Comparison of ENCODE assay signal across 9 mouse cellular contexts in genomic region chr13:63294359-63295193, GRCm38 (mm10).
DNase-seq lines count a peak whose midpoint lies in the region; ATAC-seq and TF ChIP-seq lines count a peak whose summit lies in the region.
"Had no signal": no experiment of that assay in that cellular context is flagged by ENCODE, and none has a peak within 500 bp of the region (broad histone marks: within the 10 kb centered on the region; RNA-seq: fewer than 3 reads in every experiment).

No protein-coding gene starts in this region.

- H3K9ac ChIP-seq in hindbrain, embryonic 14.5 days: no peak overlapping the region
- no peak overlapping the region for H3K9ac ChIP-seq in liver, adult 2 months (ENCODE audit: low read depth, low read length)
- H3K9ac ChIP-seq in neural tube, embryonic 12.5 days: no peak overlapping the region

- no peaks in the 10 kb centered on the region for H3K27me3 ChIP-seq in embryonic facial prominence, embryonic 10.5 days (replicated peaks; ENCODE audit: low read depth, poor library complexity, severe bottlenecking)
- H3K27me3 ChIP-seq in hindbrain, embryonic 14.5 days (ENCODE audit: control insufficient read depth, insufficient read depth, low read length): no peaks in the 10 kb centered on the region; the same call in 1 of the 2 replicates
- no peaks in the 10 kb centered on the region for H3K27me3 ChIP-seq in liver, adult 2 months (ENCODE audit: control insufficient read depth, insufficient read depth, low read length)
- no peaks in the 10 kb centered on the region for H3K27me3 ChIP-seq in neural tube, embryonic 12.5 days (replicated peaks)
- H3K27me3 ChIP-seq: CH12.LX had no signal

- H3K4me3 ChIP-seq in embryonic facial prominence, embryonic 10.5 days: no peak overlapping the region
- H3K4me3 ChIP-seq in hindbrain, embryonic 14.5 days (replicated peaks; ENCODE audit: low read length): no peak overlapping the region
- no peak overlapping the region for H3K4me3 ChIP-seq in liver, adult 2 months (ENCODE audit: insufficient read depth, low read depth, low read length)
- H3K4me3 ChIP-seq in neural tube, embryonic 12.5 days: no peak overlapping the region

- peaks cover 33% of the 10 kb centered on the region for H3K4me1 ChIP-seq in embryonic facial prominence, embryonic 10.5 days
- H3K4me1 ChIP-seq in hindbrain, embryonic 14.5 days (replicated peaks; ENCODE audit: control insufficient read depth, insufficient read depth, low read length): 0 out of 2 replicates have a peak, but pooled peaks cover 3% of the 10 kb centered on the region
- peaks cover 38% of the 10 kb centered on the region for H3K4me1 ChIP-seq in liver, adult 2 months (ENCODE audit: control insufficient read depth, insufficient read depth, low read length)
- peaks cover 27% of the 10 kb centered on the region for H3K4me1 ChIP-seq in neural tube, embryonic 12.5 days

- TF ChIP-seq CTCF in liver, adult 2 months (IDR thresholded peaks at IDR 0.05; ENCODE audit: low read depth, low read length): no peak

- H3K4me2 ChIP-seq in hindbrain, embryonic 14.5 days (replicated peaks): no peak overlapping the region
- no peak overlapping the region; the same call in 1 of the 2 replicates for H3K4me2 ChIP-seq in neural tube, embryonic 12.5 days (replicated peaks)

- ATAC-seq in hindbrain, embryonic 14.5 days (ENCODE audit: low FRiP score): peak; percentile 29; the same call in 1 of the 2 replicates
- peak; percentile 43; the same call in 1 of the 2 replicates for ATAC-seq in neural tube, embryonic 12.5 days (ENCODE audit: low FRiP score, low read depth)

- DNase-seq in heart, adult 11 months: peak; percentile 96
- no peak for DNase-seq in heart, adult 8-10 months (ENCODE audit: low spot score)
- DNase-seq in embryonic facial prominence, embryonic 10.5 days (ENCODE audit: low spot score): peak; percentile 49
- DNase-seq in hindbrain, embryonic 14.5 days (ENCODE audit: low spot score): no peak
- DNase-seq in liver, adult 2 months (ENCODE audit: extremely low read depth, low read depth, low spot score): peak; percentile 75
- DNase-seq in urinary bladder, postnatal 36 days (ENCODE audit: low spot score in 2 of 2): no peak
- no peak for DNase-seq in layer of hippocampus, adult 9-11 months

- H3K79me2 ChIP-seq in liver, adult 2 months (ENCODE audit: control insufficient read depth, insufficient read depth, low read length): 0 out of 2 replicates have a peak, but pooled peaks cover 13% of the 10 kb centered on the region

- H3K27ac ChIP-seq in embryonic facial prominence, embryonic 10.5 days (replicated peaks): peak overlapping the region; percentile 76
- peak overlapping the region; percentile 26; the same call in 1 of the 2 replicates for H3K27ac ChIP-seq in hindbrain, embryonic 14.5 days
- H3K27ac ChIP-seq in liver, adult 2 months (replicated peaks; ENCODE audit: insufficient read depth, low read depth, low read length): peak overlapping the region; percentile 43
- H3K27ac ChIP-seq in neural tube, embryonic 12.5 days: no peak overlapping the region

- 27% methylated on average over 15 of the region's 15 CpGs for WGBS in embryonic facial prominence, embryonic 10.5 days
- 16% methylated on average over 15 of the region's 15 CpGs for WGBS in hindbrain, embryonic 14.5 days
- 29% methylated on average over 15 of the region's 15 CpGs for WGBS in liver, adult 2 months
- WGBS in neural tube, embryonic 12.5 days: 18% methylated on average over 15 of the region's 15 CpGs

- H3K36me3 ChIP-seq in embryonic facial prominence, embryonic 10.5 days (replicated peaks): peaks cover 84% of the 10 kb centered on the region
- H3K36me3 ChIP-seq in hindbrain, embryonic 14.5 days (replicated peaks; ENCODE audit: control insufficient read depth, insufficient read depth): peaks cover 15% of the 10 kb centered on the region; the same call in 1 of the 2 replicates
- peaks cover 15% of the 10 kb centered on the region for H3K36me3 ChIP-seq in liver, adult 2 months (ENCODE audit: control insufficient read depth, insufficient read depth, low read length)
- H3K36me3 ChIP-seq in neural tube, embryonic 12.5 days: peaks cover 18% of the 10 kb centered on the region

- H3K9me3 ChIP-seq in embryonic facial prominence, embryonic 10.5 days: no peaks in the 10 kb centered on the region
- no peaks in the 10 kb centered on the region for H3K9me3 ChIP-seq in hindbrain, embryonic 14.5 days (ENCODE audit: control insufficient read depth, low read length)
- no peaks in the 10 kb centered on the region for H3K9me3 ChIP-seq in neural tube, embryonic 12.5 days

- no peak for TF ChIP-seq POLR2A in liver, adult 2 months (IDR thresholded peaks at IDR 0.05; ENCODE audit: extremely low read depth, insufficient read depth, low read length)

Comparison
In these comparisons a context has a peak if more than half of its experiments do, and no peak if none do; other contexts are left out.
1. DNase-seq: peak in heart, adult 11 months (single experiment), embryonic facial prominence, embryonic 10.5 days (single experiment) and liver, adult 2 months (single experiment); none in heart, adult 8-10 months (single experiment), hindbrain, embryonic 14.5 days (single experiment), urinary bladder, postnatal 36 days (0 of 2) and layer of hippocampus, adult 9-11 months (single experiment).